Mouse (Mus musculus) MEL (cell line): ENCODE measurements around the gene Lhfp.

Experiments
- CHD1 ChIP-seq: IDR thresholded peaks from 2 replicates; pipeline ENCODE4 v1.6.1; 2012; ENCODE audit warnings: low read depth, mild to moderate bottlenecking, inconsistent platforms, low read length, improper control_type of control experiment
- CTCF ChIP-seq, 3 experiments: IDR thresholded peaks in 2 of 3; conservative IDR thresholded peaks in 1 of 3; 2 replicates each; pipeline ENCODE4 v1.5.1; 2011 to 2012; ENCODE audit warnings: low read length in 3 of 3, low read depth in 2 of 3, mild to moderate bottlenecking in 2 of 3, improper control_type of control experiment in 1 of 3, inconsistent platforms in 1 of 3, mixed read lengths in 1 of 3, moderate library complexity in 1 of 3; ENCODE audit not compliant: control insufficient read depth in 1 of 3, insufficient read depth in 1 of 3, poor library complexity in 1 of 3, severe bottlenecking in 1 of 3
- GABPA ChIP-seq: IDR thresholded peaks from 2 replicates; pipeline ENCODE4 v1.6.1; 2012; ENCODE audit warnings: low read depth, mild to moderate bottlenecking, inconsistent platforms, low read length, improper control_type of control experiment, moderate library complexity
- GATA1 ChIP-seq: IDR thresholded peaks from 2 replicates; pipeline ENCODE4 v1.6.1; 2011; ENCODE audit warnings: low read depth, low read length, improper control_type of control experiment
- MAFK ChIP-seq: IDR thresholded peaks from 2 replicates; pipeline ENCODE4 v1.6.1; 2011; ENCODE audit warnings: low read depth, mild to moderate bottlenecking, low read length, improper control_type of control experiment, borderline replicate concordance
- MAZ ChIP-seq: IDR thresholded peaks from 2 replicates; pipeline ENCODE4 v1.6.1; 2012; ENCODE audit warnings: low read depth, mild to moderate bottlenecking, inconsistent platforms, low read length, improper control_type of control experiment
- MYC ChIP-seq: IDR thresholded peaks from 2 replicates; pipeline ENCODE4 v1.6.1; 2011; ENCODE audit warnings: low read depth, mild to moderate bottlenecking, low read length, improper control_type of control experiment, moderate library complexity
- POLR2A ChIP-seq, 2 experiments: IDR thresholded peaks; 2 replicates each; pipeline ENCODE4 v1.6.1; 2011 to 2012; ENCODE audit warnings: low read length in 2 of 2, mild to moderate bottlenecking in 2 of 2, control low read depth in 1 of 2, improper control_type of control experiment in 1 of 2, low read depth in 1 of 2, moderate library complexity in 1 of 2; ENCODE audit not compliant: control insufficient read depth in 1 of 2, insufficient read depth in 1 of 2, poor library complexity in 1 of 2
- POLR2AphosphoS2 ChIP-seq: IDR thresholded peaks from 2 replicates; pipeline ENCODE4 v1.6.1; 2011; ENCODE audit warnings: low read length, improper control_type of control experiment
- RCOR1 ChIP-seq: IDR thresholded peaks from 2 replicates; pipeline ENCODE4 v1.6.1; 2012; ENCODE audit warnings: low read depth, mild to moderate bottlenecking, inconsistent platforms, low read length, improper control_type of control experiment
- TBP ChIP-seq: IDR thresholded peaks from 2 replicates; pipeline ENCODE4 v1.8.0; 2011; ENCODE audit warnings: low read depth, low read length, improper control_type of control experiment
- UBTF ChIP-seq: IDR thresholded peaks from 2 replicates; pipeline ENCODE4 v1.6.1; 2012; ENCODE audit warnings: low read depth, mild to moderate bottlenecking, inconsistent platforms, low read length, improper control_type of control experiment, moderate library complexity, borderline replicate concordance; ENCODE audit not compliant: insufficient read depth
- ZC3H11A ChIP-seq: IDR thresholded peaks from 2 replicates; pipeline ENCODE4 v1.6.1; 2012; ENCODE audit warnings: low read depth, mild to moderate bottlenecking, inconsistent platforms, low read length, improper control_type of control experiment
- ZMIZ1 ChIP-seq: IDR thresholded peaks from 2 replicates; pipeline ENCODE4 v1.6.1; 2012; ENCODE audit warnings: low read depth, mild to moderate bottlenecking, inconsistent platforms, low read length, improper control_type of control experiment, moderate library complexity

- TF ChIP-seq POLR2A (IDR thresholded peaks at IDR 0.05; ENCODE audit: control insufficient read depth in 1 of 2, insufficient read depth in 1 of 2, low read depth in 1 of 2, low read length in 2 of 2, poor library complexity in 1 of 2): no peak
- no peak for TF ChIP-seq GABPA
- TF ChIP-seq CTCF (IDR thresholded peaks at IDR 0.05 in 2 of 3, conservative IDR thresholded peaks at IDR 0.05 in 1 of 3; ENCODE audit: control insufficient read depth in 1 of 3, insufficient read depth in 1 of 3, low read depth in 2 of 3, low read length in 3 of 3, poor library complexity in 1 of 3, severe bottlenecking in 1 of 3): no peak
- no peak for TF ChIP-seq MAFK
- TF ChIP-seq GATA1: no peak
- TF ChIP-seq UBTF: no peak
- no peak for TF ChIP-seq MYC
- no peak for TF ChIP-seq POLR2AphosphoS2
- no peak for TF ChIP-seq RCOR1
- TF ChIP-seq MAZ: no peak
- TF ChIP-seq TBP: no peak
- no peak for TF ChIP-seq CHD1
- TF ChIP-seq ZMIZ1: no peak
- no peak for TF ChIP-seq ZC3H11A
Measured at GRCm38 (mm10) chr3:53217697-53218096, 176.4 kb downstream of the Lhfp start.
